Mouse (Mus musculus): ENCODE measurements around the gene Gm3045. TPM values are rescaled to one million over a fixed set of nuclear protein-coding genes. Genes with fewer than 3 reads are reported as not detected.

Gm3045 gene
- polyA plus RNA-seq, 1 experiment from 2014 or later, result not detected

DNA sequence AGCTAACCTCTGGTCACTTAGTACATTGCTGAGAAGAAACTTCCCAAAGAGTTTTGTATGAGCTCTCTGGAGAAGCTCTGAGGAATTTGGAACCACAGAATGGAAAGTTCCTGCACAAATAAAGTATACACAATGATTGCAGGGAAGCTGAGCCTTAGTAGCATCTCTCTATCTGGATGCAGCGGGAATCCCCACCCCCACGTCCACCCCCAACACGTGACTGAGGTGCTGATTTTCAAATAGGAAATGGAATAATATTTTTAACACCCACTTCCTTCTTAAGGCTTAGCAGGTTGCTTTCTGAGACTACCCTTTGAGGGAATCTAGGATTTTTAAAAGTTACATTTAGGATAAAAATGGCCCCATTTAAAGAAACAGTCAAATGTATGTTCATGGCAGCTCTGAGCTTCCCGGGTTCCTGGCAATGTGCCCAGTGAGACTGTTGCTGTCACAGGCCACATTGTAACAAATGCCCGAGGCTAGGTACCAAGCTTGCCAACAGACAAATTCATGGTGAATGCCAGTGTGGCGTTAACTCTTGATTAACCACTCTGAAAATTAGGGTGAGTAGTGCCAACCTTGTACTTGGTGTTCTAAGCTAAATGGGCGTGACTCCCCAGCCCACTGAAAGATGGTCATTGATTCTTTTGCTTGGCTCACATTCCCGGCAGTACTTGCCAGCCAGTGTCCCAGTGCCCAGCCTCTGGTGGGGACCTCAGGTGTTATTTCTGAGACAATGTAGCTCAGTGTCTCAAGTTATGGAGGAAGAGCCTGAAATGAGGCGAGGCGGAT, 23.0 kb downstream of the Gm3045 start:
- WGBS, result 89% methylated on average over 10 of the region's 10 CpGs
- no peaks in the 10 kb centered on the region for H3K9me3 ChIP-seq
- no peaks in the 10 kb centered on the region for H3K36me3 ChIP-seq
- no peak for DNase-seq (ENCODE audit: low spot score)
- H3K27ac ChIP-seq, result no peak overlapping the region
- H3K27me3 ChIP-seq (ENCODE audit: insufficient read depth, poor library complexity, severe bottlenecking), result peaks cover 4% of the 10 kb centered on the region
- H3K4me1 ChIP-seq (replicated peaks), result no peaks in the 10 kb centered on the region
- H3K4me3 ChIP-seq, result no peak overlapping the region

- Histone ChIP-seq H3K36me3 (no peaks in the 10 kb centered on the region), H3K4me3 (no peak overlapping the region), H3K9me3 (no peaks in the 10 kb centered on the region), H3K4me1 (replicated peaks) (no peaks in the 10 kb centered on the region), H3K27me3 (ENCODE audit: insufficient read depth, poor library complexity, severe bottlenecking) (no peaks in the 10 kb centered on the region), H3K27ac (no peak overlapping the region)
- WGBS, result 89% methylated on average over 8 of the region's 8 CpGs
- DNase-seq (ENCODE audit: low spot score), result no peak
These were observed 23.6 kb downstream of the Gm3045 start for GRCm38 (mm10) chr13:56450035-56450434.

DNA sequence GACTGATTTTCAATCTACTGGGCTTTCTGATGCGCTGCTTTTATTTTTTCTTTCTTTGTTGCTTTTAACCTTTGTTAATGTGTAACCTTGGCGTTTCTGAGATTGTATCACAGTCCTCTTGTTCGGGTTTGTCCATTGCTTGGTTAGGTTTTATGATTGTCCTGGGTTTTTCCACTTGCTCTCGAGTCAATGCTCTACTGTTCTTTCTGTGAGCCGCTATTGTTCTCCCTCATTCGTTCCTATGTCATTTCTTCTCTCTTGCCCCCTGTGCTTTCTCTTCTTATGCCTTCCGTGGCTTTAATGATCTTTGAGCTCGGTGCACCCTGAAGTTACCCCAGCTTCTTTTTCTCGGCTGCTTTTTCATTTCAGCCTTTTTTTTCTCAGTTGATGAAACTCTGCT, 31.6 kb downstream of the Gm3045 start:
- H3K27me3 ChIP-seq (ENCODE audit: insufficient read depth, poor library complexity, severe bottlenecking), result no peaks in the 10 kb centered on the region
- DNase-seq (ENCODE audit: low spot score), result no peak
- peaks cover 9% of the 10 kb centered on the region for H3K4me1 ChIP-seq (replicated peaks)
- 58% methylated on average over 9 of the region's 9 CpGs for WGBS
- H3K9me3 ChIP-seq, result no peaks in the 10 kb centered on the region
- H3K27ac ChIP-seq, result no peak overlapping the region
- H3K36me3 ChIP-seq, result no peaks in the 10 kb centered on the region
- H3K4me3 ChIP-seq, result no peak overlapping the region

DNA sequence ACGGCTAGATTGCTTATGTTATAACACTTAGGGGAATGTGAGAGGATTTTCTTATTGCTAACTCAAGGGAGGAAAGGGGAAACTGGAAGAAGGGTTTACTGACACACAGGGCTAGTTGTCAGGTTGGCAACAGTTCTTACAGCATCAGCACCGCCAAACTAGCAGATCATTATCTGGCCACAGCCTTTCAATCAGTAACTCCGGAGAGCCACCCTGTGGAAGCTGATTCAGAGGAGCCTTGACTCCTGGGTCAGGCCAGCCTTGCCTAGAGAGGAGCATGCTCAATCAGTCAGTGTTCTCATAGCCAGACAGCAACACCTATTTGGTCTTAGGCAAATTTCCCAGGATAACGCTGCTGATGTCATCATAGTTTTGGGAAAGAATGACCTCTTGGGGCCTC, 35.1 kb downstream of the Gm3045 start:
- WGBS, result 86% methylated on average over 4 of the region's 4 CpGs
- DNase-seq (ENCODE audit: low spot score), result no peak
- Histone ChIP-seq H3K36me3 (no peaks in the 10 kb centered on the region), H3K27me3 (ENCODE audit: insufficient read depth, poor library complexity, severe bottlenecking) (no peaks in the 10 kb centered on the region), H3K9me3 (no peaks in the 10 kb centered on the region), H3K4me3 (no peak overlapping the region), H3K27ac (no peak overlapping the region), H3K4me1 (replicated peaks) (peaks cover 27% of the 10 kb centered on the region)

- H3K4me1 ChIP-seq (replicated peaks), result peaks cover 23% of the 10 kb centered on the region
- no peaks in the 10 kb centered on the region for H3K9me3 ChIP-seq
- no peaks in the 10 kb centered on the region for H3K36me3 ChIP-seq
- no peaks in the 10 kb centered on the region for H3K27me3 ChIP-seq (ENCODE audit: insufficient read depth, poor library complexity, severe bottlenecking)
- WGBS, result 95% methylated on average over 4 of the region's 4 CpGs
- no peak for DNase-seq (ENCODE audit: low spot score)
- H3K27ac ChIP-seq, result no peak overlapping the region
- H3K4me3 ChIP-seq, result no peak overlapping the region
These were observed 36.4 kb downstream of the Gm3045 start for GRCm38 (mm10) chr13:56462791-56463190.

DNA sequence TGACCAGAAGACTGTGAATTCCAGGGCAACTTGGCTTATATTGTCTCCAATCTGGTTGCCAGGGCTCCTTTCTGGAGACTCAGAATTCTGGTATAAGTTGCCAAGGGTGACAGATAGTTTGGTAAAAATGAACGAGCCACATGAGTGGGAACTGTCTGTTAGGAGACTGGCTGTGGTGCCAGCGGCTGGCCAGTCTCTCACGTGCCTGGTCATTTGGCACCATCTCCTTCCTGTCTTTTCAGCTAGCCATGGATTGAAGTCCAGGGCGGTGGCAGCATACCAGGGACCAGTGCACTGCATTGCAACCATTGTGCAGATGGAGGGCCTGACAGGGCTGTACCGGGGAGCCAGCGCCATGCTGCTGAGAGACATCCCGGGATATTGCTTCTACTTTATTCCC, 36.9 kb downstream of the Gm3045 start:
- no peak overlapping the region for H3K4me3 ChIP-seq
- H3K27ac ChIP-seq, result no peak overlapping the region
- H3K9me3 ChIP-seq, result no peaks in the 10 kb centered on the region
- H3K4me1 ChIP-seq (replicated peaks), result peaks cover 18% of the 10 kb centered on the region
- H3K36me3 ChIP-seq, result no peaks in the 10 kb centered on the region
- DNase-seq (ENCODE audit: low spot score), result no peak
- 93% methylated on average over 7 of the region's 7 CpGs for WGBS
- H3K27me3 ChIP-seq (ENCODE audit: insufficient read depth, poor library complexity, severe bottlenecking), result no peaks in the 10 kb centered on the region

- no peaks in the 10 kb centered on the region for H3K9me3 ChIP-seq
- H3K36me3 ChIP-seq, result no peaks in the 10 kb centered on the region
- H3K27me3 ChIP-seq (ENCODE audit: insufficient read depth, poor library complexity, severe bottlenecking), result no peaks in the 10 kb centered on the region
- H3K4me3 ChIP-seq, result no peak overlapping the region
- no peak for DNase-seq (ENCODE audit: low spot score)
- peaks cover 18% of the 10 kb centered on the region for H3K4me1 ChIP-seq (replicated peaks)
- 82% methylated on average over 6 of the region's 6 CpGs for WGBS
- H3K27ac ChIP-seq, result no peak overlapping the region
These were observed 37.4 kb downstream of the Gm3045 start for GRCm38 (mm10) chr13:56463750-56464149.

DNA sequence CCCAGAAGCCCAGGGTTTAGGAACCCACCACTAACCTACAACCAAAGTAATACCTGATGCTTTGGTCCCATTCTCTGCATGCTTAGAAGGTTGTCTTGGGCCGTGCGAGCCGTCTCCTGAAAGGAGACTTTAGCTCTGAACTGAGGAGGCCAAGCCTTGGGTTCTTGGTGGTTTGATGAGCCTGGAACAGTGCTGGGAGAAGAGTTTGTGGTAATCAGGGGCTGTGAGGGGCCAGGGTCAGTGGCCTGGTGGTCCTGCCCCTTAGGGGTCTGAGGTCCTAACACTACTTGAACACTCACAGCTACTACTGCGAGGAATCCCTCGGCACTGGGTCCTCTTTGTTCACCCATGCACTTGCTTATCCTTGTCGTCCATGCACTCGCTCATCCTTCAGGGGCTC, 41.4 kb downstream of the Gm3045 start:
- Histone ChIP-seq H3K27ac (no peak overlapping the region), H3K4me1 (replicated peaks) (peaks cover 24% of the 10 kb centered on the region), H3K27me3 (ENCODE audit: insufficient read depth, poor library complexity, severe bottlenecking) (no peaks in the 10 kb centered on the region; the same call in none of the 2 replicates), H3K9me3 (no peaks in the 10 kb centered on the region), H3K36me3 (no peaks in the 10 kb centered on the region), H3K4me3 (no peak overlapping the region)
- no peak for DNase-seq (ENCODE audit: low spot score)
- WGBS, result 96% methylated on average over 7 of the region's 7 CpGs

DNA sequence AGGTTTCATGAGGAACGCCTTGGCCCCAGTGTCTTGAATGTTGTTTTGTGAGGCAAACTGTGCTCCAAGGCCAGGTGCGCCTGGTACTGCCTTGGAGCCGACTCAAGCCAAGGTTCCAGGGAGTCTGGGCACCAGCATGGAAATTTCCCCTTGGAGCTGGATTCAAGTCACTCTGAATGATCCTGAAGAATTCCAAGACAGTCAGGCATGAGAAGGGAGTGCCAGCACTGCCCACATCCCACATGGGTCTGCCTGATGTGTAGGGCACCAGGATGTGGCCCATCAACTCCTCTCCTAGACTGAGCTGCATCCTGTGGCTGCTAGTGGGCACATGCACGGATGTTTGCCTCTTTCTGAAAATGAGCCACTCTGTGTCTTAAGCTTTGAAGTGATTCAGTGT, 42.1 kb downstream of the Gm3045 start:
- Histone ChIP-seq H3K27ac (no peak overlapping the region), H3K27me3 (ENCODE audit: insufficient read depth, poor library complexity, severe bottlenecking) (no peaks in the 10 kb centered on the region; the same call in none of the 2 replicates), H3K36me3 (no peaks in the 10 kb centered on the region), H3K4me3 (no peak overlapping the region), H3K4me1 (replicated peaks) (peaks cover 21% of the 10 kb centered on the region), H3K9me3 (no peaks in the 10 kb centered on the region)
- no peak for DNase-seq (ENCODE audit: low spot score)
- WGBS, result 96% methylated on average over 4 of the region's 4 CpGs

GRCm38 (mm10) chr13:56471211-56471610, 44.8 kb downstream of the Gm3045 start:
- H3K4me1 ChIP-seq (replicated peaks), result peaks cover 9% of the 10 kb centered on the region
- no peak overlapping the region for H3K4me3 ChIP-seq
- DNase-seq (ENCODE audit: low spot score), result no peak
- peaks cover 4% of the 10 kb centered on the region for H3K27me3 ChIP-seq (ENCODE audit: insufficient read depth, poor library complexity, severe bottlenecking)
- H3K9me3 ChIP-seq, result no peaks in the 10 kb centered on the region
- no peak overlapping the region for H3K27ac ChIP-seq
- 89% methylated on average over 6 of the region's 6 CpGs for WGBS
- H3K36me3 ChIP-seq, result no peaks in the 10 kb centered on the region

DNA sequence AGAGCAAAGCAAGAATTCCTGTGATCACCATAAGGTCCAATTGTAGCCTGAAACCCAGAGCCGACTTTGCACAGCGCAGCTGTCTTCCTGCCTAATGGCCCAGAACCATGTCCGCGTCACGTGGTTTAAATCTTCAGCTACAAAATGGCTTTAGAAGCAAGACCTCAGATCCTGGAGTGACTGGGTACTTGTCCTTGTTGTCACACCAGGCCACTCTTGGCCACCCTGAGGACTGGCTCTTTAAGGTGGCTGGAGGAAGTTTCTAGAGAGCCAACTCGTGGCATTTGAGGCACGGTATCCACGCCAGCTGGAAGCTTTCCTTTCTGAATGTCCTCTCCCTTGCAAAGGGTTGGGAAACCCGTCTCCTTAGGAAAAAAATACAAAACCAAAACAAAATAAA, 45.6 kb downstream of the Gm3045 start:
- DNase-seq (ENCODE audit: low spot score), result no peak
- Histone ChIP-seq H3K9me3 (no peaks in the 10 kb centered on the region), H3K27ac (no peak overlapping the region), H3K36me3 (no peaks in the 10 kb centered on the region), H3K27me3 (ENCODE audit: insufficient read depth, poor library complexity, severe bottlenecking) (peaks cover 4% of the 10 kb centered on the region), H3K4me3 (no peak overlapping the region), H3K4me1 (replicated peaks) (peaks cover 16% of the 10 kb centered on the region)
- WGBS, result 81% methylated on average over 9 of the region's 9 CpGs

GRCm38 (mm10) chr13:56472661-56473060, 46.3 kb downstream of the Gm3045 start:
- Histone ChIP-seq H3K27me3 (ENCODE audit: insufficient read depth, poor library complexity, severe bottlenecking) (peaks cover 4% of the 10 kb centered on the region), H3K9me3 (no peaks in the 10 kb centered on the region), H3K36me3 (no peaks in the 10 kb centered on the region), H3K4me1 (replicated peaks) (peaks cover 21% of the 10 kb centered on the region), H3K4me3 (no peak overlapping the region), H3K27ac (no peak overlapping the region)
- no peak for DNase-seq (ENCODE audit: low spot score)
- 93% methylated on average over 9 of the region's 9 CpGs for WGBS

DNA sequence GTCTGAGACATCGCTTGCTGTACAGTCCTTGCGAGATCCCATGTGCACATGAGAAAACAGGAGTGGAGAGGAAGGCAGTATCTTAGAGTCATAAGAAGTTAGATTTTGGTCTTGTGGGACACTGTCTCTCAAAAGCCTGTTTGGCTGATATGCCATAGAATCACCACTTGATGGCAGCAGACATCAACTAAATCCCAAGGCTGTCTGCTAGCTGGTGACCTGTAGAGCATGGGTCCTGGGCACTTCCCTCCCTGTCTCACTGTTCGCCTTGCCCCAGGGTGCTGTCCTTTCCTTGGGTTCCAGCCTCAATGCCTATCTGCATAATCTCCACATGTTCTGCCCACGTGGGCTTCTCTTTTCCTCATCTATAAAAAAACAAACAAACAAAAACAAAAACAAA, 49.0 kb downstream of the Gm3045 start:
- 39% methylated on average over 4 of the region's 4 CpGs for WGBS
- no peak overlapping the region for H3K27ac ChIP-seq
- H3K4me1 ChIP-seq (replicated peaks), result peaks cover 21% of the 10 kb centered on the region
- no peaks in the 10 kb centered on the region for H3K36me3 ChIP-seq
- DNase-seq (ENCODE audit: low spot score), result peak; percentile 47
- H3K9me3 ChIP-seq, result no peaks in the 10 kb centered on the region
- H3K27me3 ChIP-seq (ENCODE audit: insufficient read depth, poor library complexity, severe bottlenecking), result peaks cover 4% of the 10 kb centered on the region
- no peak overlapping the region for H3K4me3 ChIP-seq

All from hindbrain, embryonic 10.5 days (tissue).